Mouse (Mus musculus) hindbrain, embryonic 13.5 days (tissue): ENCODE data around the gene Gm10799. TPM values are rescaled to one million over a fixed set of nuclear protein-coding genes. Genes with fewer than 3 reads are reported as not detected.
"Not testable (repeated sequence)": the region's sequence is repeated elsewhere in the genome, so short reads cannot be mapped to it uniquely, and the experiment has no call there.

Source experiments
- ATAC-seq: fragments of 200-750 bp; cut with Nextera tagmentation; 2 replicates; pipeline ENCODE4 v1.8.0; 2017; ENCODE audit warnings: moderate TSS enrichment; ENCODE audit not compliant: low FRiP score
- H3K27ac ChIP-seq: fragments of 300-500 bp; sonication (generic); 2 replicates; pipeline ENCODE4 v1.5.1; 2015; ENCODE audit warnings: inconsistent platforms, mild to moderate bottlenecking, moderate library complexity
- H3K27me3 ChIP-seq: fragments of 300-500 bp; sonication (generic); 2 replicates; pipeline ENCODE4 v1.6.1; 2015; ENCODE audit warnings: mild to moderate bottlenecking, inconsistent platforms
- H3K36me3 ChIP-seq: fragments of 300-500 bp; sonication (generic); 2 replicates; pipeline ENCODE4 v1.6.1; 2015; ENCODE audit warnings: mild to moderate bottlenecking, inconsistent platforms
- H3K4me1 ChIP-seq: fragments of 300-500 bp; sonication (generic); replicated peaks from 2 replicates; pipeline ENCODE4 v1.6.1; 2015; ENCODE audit warnings: inconsistent platforms
- H3K4me2 ChIP-seq: fragments of 300-500 bp; sonication (generic); 2 replicates; pipeline ENCODE4 v1.6.1; 2015; ENCODE audit warnings: inconsistent platforms, mild to moderate bottlenecking, moderate library complexity
- H3K4me3 ChIP-seq: fragments of 300-500 bp; sonication (generic); 2 replicates; pipeline ENCODE4 v1.5.1; 2015; ENCODE audit warnings: mild to moderate bottlenecking, inconsistent platforms
- H3K9ac ChIP-seq: fragments of 300-500 bp; sonication (generic); 2 replicates; pipeline ENCODE4 v1.6.1; 2015; ENCODE audit warnings: mild to moderate bottlenecking, inconsistent platforms
- H3K9me3 ChIP-seq: fragments of 300-500 bp; sonication (generic); 2 replicates; pipeline ENCODE4 v1.6.1; 2016; ENCODE audit warnings: inconsistent platforms
- WGBS: fragments of 180-500 bp; shearing (Covaris S2); methylation state at CpG from one replicate; pipeline ENCODE4 v1.1.7; 2015; 5-methylcytosine and 5-hydroxymethylcytosine counted together
- polyA plus RNA-seq: library from polyadenylated mRNA; unstranded; fragments of >200 nt; fragmentation: Nextera tagmentation; extraction: Ambion mirVana; gene quantifications from 2 replicates; pipeline ENCODE4 v1.2.1, GENCODE M21; 2015

Gm10799 gene
- polyA plus RNA-seq, 1 experiment from 2014 or later, result not detected

GRCm38 (mm10) chr2:104096796-104097195 is 28.4 kb upstream of the Gm10799 start:
- not testable (repeated sequence) for H3K9me3 ChIP-seq, H3K27me3 ChIP-seq, H3K4me3 ChIP-seq, ATAC-seq, H3K9ac ChIP-seq, H3K36me3 ChIP-seq, H3K27ac ChIP-seq
- Histone ChIP-seq H3K4me2 (peak overlapping the region; percentile 67), H3K4me1 (peaks cover 12% of the 10 kb centered on the region)
- 75% methylated on average over 1 of the region's 1 CpGs for WGBS

DNA sequence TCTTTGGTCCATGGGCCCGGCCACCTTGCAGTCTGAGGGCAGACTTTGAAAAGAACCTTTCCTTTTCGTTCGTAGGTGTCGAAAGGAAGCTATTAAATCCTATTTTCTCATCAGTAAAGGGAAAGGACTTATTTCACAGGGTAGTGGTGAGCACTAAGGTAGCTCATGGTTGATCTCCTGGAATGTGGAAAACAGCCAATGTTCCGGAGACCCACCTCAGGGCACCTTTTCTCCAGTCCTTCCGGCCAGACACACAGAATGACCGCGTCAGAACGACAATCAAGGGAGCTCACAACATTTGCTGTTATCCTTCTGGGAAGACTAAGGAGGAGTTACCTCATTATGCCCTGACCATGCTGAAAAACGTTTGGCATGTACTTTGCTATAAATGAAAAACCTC is 27.9 kb upstream of the Gm10799 start:
- H3K27ac ChIP-seq, result peak overlapping the region; percentile 80
- WGBS, result 49% methylated on average over 10 of the region's 10 CpGs
- ATAC-seq, result 0 out of 2 replicates have a peak, but pooled peaks have one; percentile 3
- H3K4me3 ChIP-seq, result peak overlapping the region; percentile 44
- no peaks in the 10 kb centered on the region for H3K27me3 ChIP-seq
- H3K9me3 ChIP-seq, result no peaks in the 10 kb centered on the region
- no peaks in the 10 kb centered on the region for H3K36me3 ChIP-seq
- H3K9ac ChIP-seq, result peak overlapping the region; percentile 70
- H3K4me2 ChIP-seq, result peak overlapping the region; percentile 67
- H3K4me1 ChIP-seq, result peaks cover 12% of the 10 kb centered on the region

DNA sequence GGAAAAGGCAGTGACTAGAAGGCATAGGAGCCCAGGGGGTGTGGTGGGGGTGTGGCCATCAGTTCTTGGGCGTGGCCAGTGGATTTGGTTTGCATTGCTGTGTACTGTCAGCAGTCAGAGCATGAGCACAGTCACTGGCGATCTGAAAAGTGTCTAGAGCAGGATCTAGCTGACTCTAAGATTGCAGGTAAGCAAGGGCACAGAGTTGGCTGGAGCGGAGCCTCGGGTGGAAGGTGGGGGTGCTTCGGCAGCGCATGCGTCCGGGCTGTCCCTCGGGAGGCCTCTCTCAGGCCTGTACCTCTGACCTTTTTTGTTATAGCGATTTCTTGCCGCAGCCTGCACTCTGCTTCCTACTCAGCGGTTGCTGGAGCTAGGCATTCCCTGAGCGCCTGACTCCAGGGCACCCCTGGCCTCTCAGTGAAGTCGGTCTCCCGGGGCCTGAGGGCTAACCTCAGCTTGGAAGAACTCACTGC is 27.4 kb upstream of the Gm10799 start, which contains the start of gene Cd59a:
Gene Cd59a (plus strand): TSS at position 61 of the 473 bp plus-strand sequence.
- H3K4me3 ChIP-seq, result peak within 1 kb of the TSS; percentile 44
- no peaks in the 10 kb centered on the region for H3K36me3 ChIP-seq
- WGBS, result 2% methylated on average over 15 of the region's 15 CpGs
- peaks cover 12% of the 10 kb centered on the region for H3K4me1 ChIP-seq
- peak within 1 kb of the TSS; percentile 67 for H3K4me2 ChIP-seq
- no peaks in the 10 kb centered on the region for H3K9me3 ChIP-seq
- H3K27ac ChIP-seq, result peak within 1 kb of the TSS; percentile 80
- H3K27me3 ChIP-seq, result no peaks in the 10 kb centered on the region
- H3K9ac ChIP-seq, result peak within 1 kb of the TSS; percentile 70
- peak; percentile 89 for ATAC-seq

GRCm38 (mm10) chr2:104093305-104093704 is 25.0 kb upstream of the Gm10799 start:
- WGBS, result 87% methylated on average over 2 of the region's 2 CpGs
- no peaks in the 10 kb centered on the region for H3K27me3 ChIP-seq
- H3K36me3 ChIP-seq, result no peaks in the 10 kb centered on the region
- ATAC-seq, result no peak
- no peak overlapping the region for H3K4me2 ChIP-seq
- H3K27ac ChIP-seq, result no peak overlapping the region
- peaks cover 12% of the 10 kb centered on the region for H3K4me1 ChIP-seq
- H3K4me3 ChIP-seq, result no peak overlapping the region
- H3K9ac ChIP-seq, result no peak overlapping the region
- no peaks in the 10 kb centered on the region for H3K9me3 ChIP-seq

DNA sequence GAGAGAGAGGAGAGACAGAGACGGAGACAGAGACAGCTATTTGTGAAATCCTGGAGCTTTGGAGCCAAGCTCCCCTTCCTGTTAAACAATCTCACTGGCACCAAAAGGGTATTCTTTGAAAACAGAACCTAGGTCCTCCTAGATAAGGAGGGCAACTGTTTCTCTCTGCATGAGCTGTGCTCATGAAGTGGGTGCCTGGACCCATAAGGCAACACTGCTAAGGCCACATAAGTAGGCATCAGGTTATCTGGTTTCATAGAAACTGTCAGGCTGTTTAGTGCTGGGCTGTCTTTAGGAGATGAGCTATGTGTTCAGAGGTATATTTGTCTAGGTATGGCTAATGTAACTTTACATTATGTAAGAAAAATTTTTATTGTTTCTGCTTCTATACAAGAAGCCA is 19.2 kb upstream of the Gm10799 start:
- not testable (repeated sequence) for H3K36me3 ChIP-seq, ATAC-seq, H3K4me3 ChIP-seq, H3K9me3 ChIP-seq, H3K9ac ChIP-seq, H3K4me1 ChIP-seq, H3K27ac ChIP-seq, H3K4me2 ChIP-seq, H3K27me3 ChIP-seq
- WGBS, result 100% methylated on average over 1 of the region's 1 CpGs

DNA sequence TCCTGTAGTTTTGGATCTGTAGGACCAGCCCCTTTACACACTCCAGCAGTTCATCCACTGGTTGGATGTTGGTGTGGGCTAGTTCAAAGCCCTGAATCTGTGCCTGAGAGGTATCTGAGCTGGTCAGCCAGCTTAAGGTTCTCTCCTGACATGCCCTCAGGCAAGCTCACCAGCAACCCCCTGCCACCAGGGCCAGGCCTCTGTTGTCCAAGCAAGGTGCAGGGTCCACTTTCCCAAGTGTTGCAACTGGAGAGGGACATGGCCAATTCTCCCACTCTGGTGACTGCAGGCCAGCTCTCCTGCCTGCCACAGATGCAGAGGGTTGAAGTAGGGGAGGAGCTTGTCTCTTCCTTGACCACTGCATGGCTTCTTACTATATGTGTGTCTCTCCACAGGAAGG is 15.7 kb upstream of the Gm10799 start:
- not testable (repeated sequence) for H3K4me2 ChIP-seq, H3K36me3 ChIP-seq, H3K27me3 ChIP-seq, H3K4me3 ChIP-seq, H3K9me3 ChIP-seq, H3K27ac ChIP-seq, H3K4me1 ChIP-seq, ATAC-seq, H3K9ac ChIP-seq

GRCm38 (mm10) chr2:104082474-104082873 is 14.1 kb upstream of the Gm10799 start:
- ATAC-seq, result no peak
- Histone ChIP-seq H3K9ac (no peak overlapping the region), H3K27ac (no peak overlapping the region), H3K36me3 (no peaks in the 10 kb centered on the region), H3K27me3 (no peaks in the 10 kb centered on the region), H3K4me3 (no peak overlapping the region), H3K9me3 (no peaks in the 10 kb centered on the region), H3K4me1 (no peaks in the 10 kb centered on the region), H3K4me2 (no peak overlapping the region)

GRCm38 (mm10) chr2:104081436-104082050 is 13.2 kb upstream of the Gm10799 start:
- not testable (repeated sequence) for ATAC-seq

DNA sequence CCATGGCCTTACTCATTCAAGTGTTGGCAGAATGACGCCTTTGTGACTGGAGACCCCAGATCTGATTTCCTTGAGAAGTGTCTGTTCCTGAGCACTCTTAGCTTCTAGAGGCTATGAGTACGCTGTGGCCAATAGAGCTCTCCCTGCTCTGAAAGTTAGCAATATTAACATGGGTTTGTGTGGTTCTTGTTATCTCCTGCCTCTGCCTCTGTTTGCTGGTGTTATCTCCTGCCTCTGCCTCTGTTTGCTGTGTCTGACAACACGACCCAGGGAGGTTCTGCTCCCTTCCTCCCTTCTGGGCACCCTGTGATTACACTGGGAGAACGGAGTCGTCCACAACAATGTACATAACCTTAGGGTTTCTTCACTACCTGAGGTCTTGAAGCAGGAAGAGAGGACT is 9.9 kb upstream of the Gm10799 start:
- H3K9ac ChIP-seq, H3K27me3 ChIP-seq, H3K4me1 ChIP-seq, H3K27ac ChIP-seq, H3K4me3 ChIP-seq, ATAC-seq, H3K9me3 ChIP-seq, H3K4me2 ChIP-seq, H3K36me3 ChIP-seq: not testable (repeated sequence)
- 86% methylated on average over 5 of the region's 5 CpGs for WGBS

More at GRCm38 (mm10) chr2:104081436-104082050, 13.2 kb upstream of the Gm10799 start:
- not testable (repeated sequence) for H3K27ac ChIP-seq, H3K4me3 ChIP-seq, H3K9ac ChIP-seq, H3K36me3 ChIP-seq, H3K27me3 ChIP-seq, H3K4me1 ChIP-seq, H3K4me2 ChIP-seq, H3K9me3 ChIP-seq
- WGBS, result no CpG with 5 or more reads among the region's 1 CpGs

- 10% methylated on average over 13 of the region's 13 CpGs for WGBS
These were observed 1.4 kb upstream of the Gm10799 start, which contains the start of gene Cd59b for GRCm38 (mm10) chr2:104069704-104070185. TSS of gene Cd59b (plus strand) at chr2:104069849.

DNA sequence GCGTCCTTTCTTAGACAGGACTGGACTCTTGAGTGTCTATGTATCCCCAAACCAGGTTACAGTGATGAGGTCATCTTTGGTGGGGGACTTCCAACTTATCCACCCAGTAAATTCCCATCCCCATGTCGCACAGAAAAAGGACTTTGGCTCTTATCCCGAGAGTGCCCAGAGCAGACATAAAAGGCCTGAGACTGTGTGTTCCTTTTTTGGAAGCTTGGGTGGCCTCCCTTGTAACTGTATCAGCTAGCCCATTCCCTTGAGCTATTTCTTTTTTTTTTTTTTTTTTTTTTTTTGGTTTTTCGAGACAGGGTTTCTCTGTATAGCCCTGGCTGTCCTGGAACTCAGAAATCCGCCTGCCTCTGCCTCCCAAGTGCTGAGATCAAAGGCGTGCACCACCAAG is 2.8 kb downstream of the Gm10799 start, which contains the start of gene Gm10912:
Gene Gm10912 (plus strand): TSS at position 301 of the 400 bp plus-strand sequence.
- not testable (repeated sequence) for ATAC-seq, H3K4me2 ChIP-seq, H3K27ac ChIP-seq, H3K4me1 ChIP-seq, H3K9me3 ChIP-seq, H3K9ac ChIP-seq, H3K4me3 ChIP-seq, H3K27me3 ChIP-seq
- 92% methylated on average over 6 of the region's 6 CpGs for WGBS
- peaks cover 16% of the 10 kb centered on the region for H3K36me3 ChIP-seq

More at GRCm38 (mm10) chr2:104069704-104070185, 1.4 kb upstream of the Gm10799 start, which contains the start of gene Cd59b:
- Histone ChIP-seq H3K36me3 (no peaks in the 10 kb centered on the region), H3K9me3 (no peaks in the 10 kb centered on the region), H3K4me2 (peak within 1 kb of the TSS; percentile 61), H3K27ac (no peak within 1 kb of the TSS), H3K4me1 (peaks cover 4% of the 10 kb centered on the region), H3K27me3 (no peaks in the 10 kb centered on the region), H3K9ac (peak within 1 kb of the TSS; percentile 39; the same call in 1 of the 2 replicates), H3K4me3 (peak within 1 kb of the TSS; percentile 37)
- ATAC-seq, result peak; percentile 72

- H3K27me3 ChIP-seq, result no peaks in the 10 kb centered on the region
- 91% methylated on average over 2 of the region's 2 CpGs for WGBS
These were observed 4.2 kb downstream of the Gm10799 start for GRCm38 (mm10) chr2:104064152-104064551.

DNA sequence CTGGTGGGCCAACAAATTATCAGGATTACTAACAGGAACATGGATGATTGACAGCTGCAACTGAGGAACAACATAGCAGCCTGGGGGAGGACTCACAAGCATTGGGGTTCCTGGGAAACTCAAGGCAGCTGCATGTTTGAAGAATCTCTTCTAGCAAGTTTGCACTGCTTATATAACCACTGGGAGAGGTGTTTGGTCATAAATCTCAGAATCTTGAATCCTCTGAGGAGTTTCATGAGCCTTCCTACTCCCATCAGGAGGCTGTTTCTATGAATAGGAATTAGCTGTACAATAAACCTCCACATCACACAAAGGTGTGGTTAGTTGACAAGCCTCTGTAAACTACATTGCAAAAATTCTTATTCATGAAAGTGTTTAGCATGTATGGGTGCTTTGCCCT is 5.7 kb downstream of the Gm10799 start:
- Histone ChIP-seq H3K27ac (no peak overlapping the region), H3K9me3 (no peaks in the 10 kb centered on the region), H3K27me3 (no peaks in the 10 kb centered on the region), H3K36me3 (peaks cover 31% of the 10 kb centered on the region), H3K9ac (no peak overlapping the region), H3K4me3 (no peak overlapping the region), H3K4me2 (no peak overlapping the region), H3K4me1 (no peaks in the 10 kb centered on the region)
- no peak for ATAC-seq

More at GRCm38 (mm10) chr2:104064152-104064551, 4.2 kb downstream of the Gm10799 start:
- Histone ChIP-seq H3K36me3 (peaks cover 24% of the 10 kb centered on the region), H3K27ac (no peak overlapping the region), H3K9ac (no peak overlapping the region), H3K4me1 (no peaks in the 10 kb centered on the region), H3K4me2 (no peak overlapping the region), H3K9me3 (no peaks in the 10 kb centered on the region), H3K4me3 (no peak overlapping the region)
- no peak for ATAC-seq
